Mouse (Mus musculus) left cerebral cortex, adult 2 months (tissue): ENCODE data around the gene Ppme1. TPM values are rescaled to one million over a fixed set of nuclear protein-coding genes. Genes with fewer than 3 reads are reported as not detected.

Experiments used
- DNase-seq, 2 experiments: peaks; one replicate each; pipeline ENCODE4 v3.0.0; 2021 to 2022; ENCODE audit warnings: low spot score in 2 of 2, mixed read lengths in 1 of 2; ENCODE audit errors: extremely low spot score in 1 of 2
- H3K27ac ChIP-seq: fragments of 200-600 bp; 2 replicates; pipeline ENCODE4 v1.8.1; 2022
- H3K4me3 ChIP-seq: fragments of 200-600 bp; 2 replicates; pipeline ENCODE4 v1.8.1; 2022
- CTCF ChIP-seq: fragments of 200-600 bp; IDR thresholded peaks from 2 replicates; pipeline ENCODE4 v1.8.1; 2022; ENCODE audit warnings: antibody characterized with exemption, mild to moderate bottlenecking, moderate library complexity
- intact Hi-C: fragments of 180-260 bp; cut with DNase I; formaldehyde crosslinking; loops from one replicate; pipeline ENCODE4 v1.15.1; 2025
- total RNA-seq, 2 experiments: library from RNA; stranded (reverse); gene quantifications; 2 replicates each; pipeline ENCODE4 v1.2.3; 2021

Gene Ppme1
- total RNA-seq, 2 experiments from 2014 or later = 220 to 230 TPM

GRCm38 (mm10) chr7:100296699-100297098 lies 75.4 kb downstream of the Ppme1 start:
- no peak overlapping the region for H3K27ac ChIP-seq
- intact Hi-C loops = no loop called here
- H3K4me3 ChIP-seq = no peak overlapping the region
- DNase-seq = no peak
- no peak for TF ChIP-seq CTCF

DNA sequence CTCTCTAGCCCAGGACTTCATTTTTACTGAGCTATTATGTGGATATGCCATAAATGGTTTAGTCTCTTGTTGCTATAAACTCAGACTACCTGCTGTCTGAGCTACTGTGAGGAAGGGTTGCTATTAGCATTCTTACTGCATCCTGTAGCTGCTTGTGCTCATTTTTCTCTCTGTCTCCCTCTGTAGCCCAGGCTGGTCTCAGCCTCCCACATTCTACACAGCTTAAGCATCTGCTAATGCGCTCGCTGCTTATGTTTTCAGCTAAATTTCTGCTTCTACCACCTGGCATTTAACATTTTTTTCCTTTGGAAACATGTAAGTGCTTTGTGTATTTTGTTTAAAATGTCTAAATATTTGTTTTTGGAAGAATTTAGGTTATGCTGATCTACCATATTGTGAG lies 76.4 kb downstream of the Ppme1 start:
- Histone ChIP-seq H3K27ac (no peak overlapping the region), H3K4me3 (no peak overlapping the region)
- no peak for DNase-seq
- TF ChIP-seq CTCF = peak; percentile 17
- intact Hi-C loops = no loop called here

DNA sequence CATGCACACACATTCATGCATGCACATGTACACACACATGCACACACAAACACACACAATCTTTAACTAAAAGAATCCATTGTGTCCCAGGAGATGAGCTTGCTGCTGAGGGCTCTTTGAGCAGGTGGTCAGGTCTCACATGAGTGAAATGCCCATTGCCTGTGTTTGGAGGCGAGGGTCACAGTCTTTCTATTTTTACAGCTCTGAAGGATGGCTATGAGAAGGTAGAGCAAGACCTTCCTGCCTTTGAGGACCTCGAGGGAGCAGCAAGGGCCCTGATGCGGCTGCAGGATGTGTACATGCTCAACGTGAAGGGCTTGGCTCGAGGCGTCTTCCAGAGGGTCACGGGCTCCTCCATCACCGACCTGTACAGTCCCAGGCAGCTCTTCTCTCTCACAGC lies 78.6 kb downstream of the Ppme1 start:
- TF ChIP-seq CTCF = no peak
- Histone ChIP-seq H3K4me3 (no peak overlapping the region), H3K27ac (no peak overlapping the region)
- no peak for DNase-seq
- intact Hi-C loops = no loop called here

DNA sequence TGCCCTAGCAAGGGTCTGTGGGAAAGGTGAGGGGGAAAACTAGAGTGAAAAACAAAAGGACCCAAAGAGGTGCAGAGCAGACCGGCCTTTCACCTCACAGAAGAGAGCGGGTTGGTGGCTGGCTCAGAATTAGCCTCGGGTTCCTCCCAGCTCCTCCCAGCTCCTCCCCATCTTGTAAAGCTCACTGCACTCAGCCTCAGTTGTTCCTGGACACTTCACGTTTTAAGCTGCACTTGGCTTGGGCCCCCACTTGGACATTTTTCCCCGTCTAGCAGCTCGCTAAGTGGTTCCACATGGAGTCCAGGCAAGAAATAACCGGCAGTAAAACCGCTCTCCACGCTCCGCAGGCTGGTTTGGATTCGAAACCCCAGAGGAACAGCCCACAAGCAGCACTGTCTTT lies 83.5 kb downstream of the Ppme1 start:
- no peak for DNase-seq
- H3K4me3 ChIP-seq = no peak overlapping the region
- no peak for TF ChIP-seq CTCF
- no peak overlapping the region for H3K27ac ChIP-seq
- intact Hi-C loops = no loop called here

DNA sequence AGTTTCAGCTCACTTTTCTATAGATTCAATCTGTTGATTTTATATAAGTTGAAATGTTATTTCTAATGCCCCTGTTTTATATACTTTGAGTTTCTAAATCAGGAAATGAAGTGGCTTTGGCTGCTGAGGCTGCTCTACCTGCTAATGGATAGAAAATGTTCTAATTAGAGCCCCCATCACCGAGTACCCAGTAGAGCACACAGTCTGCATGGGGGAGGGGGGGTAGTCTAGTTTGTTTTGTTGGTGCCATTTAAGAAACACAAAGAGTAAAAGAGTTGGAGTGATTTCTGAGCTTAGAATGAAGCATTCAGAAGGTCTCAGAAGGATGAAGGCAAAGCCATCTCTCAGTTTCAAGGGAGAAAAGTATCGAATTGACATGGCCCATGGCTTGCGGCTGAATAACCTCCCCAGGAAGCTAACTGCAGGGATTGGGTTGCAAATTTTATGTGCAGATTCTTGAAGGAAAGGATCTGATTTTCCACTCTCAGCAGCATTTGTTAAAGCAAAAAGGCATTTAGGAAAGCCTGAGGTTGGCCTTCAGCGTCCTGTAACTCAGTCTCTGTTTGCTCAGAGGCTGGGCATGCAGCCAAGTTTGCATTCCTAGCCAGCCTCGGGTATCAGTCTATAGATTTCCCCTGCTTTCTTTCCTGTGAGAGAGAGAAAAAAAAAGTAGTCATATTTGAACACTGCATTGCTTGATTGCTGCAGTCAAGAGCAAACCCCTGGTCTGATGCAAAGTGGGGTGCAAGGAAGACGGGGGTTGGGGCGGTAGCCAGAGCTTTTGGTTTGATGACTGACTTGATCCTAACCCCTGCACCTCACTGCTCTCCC lies 84.1 kb downstream of the Ppme1 start:
- no peak for TF ChIP-seq CTCF
- Histone ChIP-seq H3K4me3 (no peak overlapping the region), H3K27ac (no peak overlapping the region)
- DNase-seq = no peak
- intact Hi-C loops = no loop called here

DNA sequence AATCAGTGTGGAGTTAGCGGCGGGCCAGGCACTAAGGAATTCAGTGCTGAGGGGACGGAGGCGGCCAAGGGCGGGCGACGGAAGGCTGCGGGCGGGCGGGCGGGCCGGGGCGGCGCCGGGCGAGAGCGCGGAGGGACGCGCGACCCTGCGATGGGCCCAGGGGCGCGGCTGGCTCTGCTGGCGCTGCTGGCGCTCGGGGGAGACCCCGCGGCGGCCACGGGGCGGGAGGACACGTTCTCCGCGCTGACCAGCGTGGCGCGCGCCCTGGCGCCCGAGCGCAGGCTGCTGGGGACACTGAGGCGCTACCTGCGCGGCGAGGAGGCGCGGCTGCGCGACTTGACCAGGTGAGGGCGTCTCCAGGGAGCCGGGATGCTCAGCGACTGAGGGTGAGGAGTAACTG lies 86.7 kb downstream of the Ppme1 start, which contains the start of gene P4ha3:
TSS of gene P4ha3 (plus strand) at position 138 of the 400 bp plus-strand sequence.
- Histone ChIP-seq H3K27ac (no peak within 1 kb of the TSS), H3K4me3 (peak within 1 kb of the TSS; percentile 50)
- intact Hi-C loops = no loop called here
- DNase-seq = peak in 1 of 2 experiments; percentile 40
- TF ChIP-seq CTCF = peak; percentile 29

- no peak for TF ChIP-seq CTCF
- Histone ChIP-seq H3K27ac (peak overlapping the region; percentile 76), H3K4me3 (no peak overlapping the region)
- intact Hi-C loops = no loop called here
- no peak for DNase-seq
These were observed 88.8 kb downstream of the Ppme1 start for GRCm38 (mm10) chr7:100283298-100283697.

- no peak overlapping the region for H3K4me3 ChIP-seq
- no peak for TF ChIP-seq CTCF
- intact Hi-C loops = loop anchor here (1.0 kb wide), 1 partner anchor 109 kb away; no protein-coding TSS in a partner anchor
- no peak overlapping the region for H3K27ac ChIP-seq
- DNase-seq = no peak
These were observed 90.5 kb downstream of the Ppme1 start for GRCm38 (mm10) chr7:100281596-100281995.

DNA sequence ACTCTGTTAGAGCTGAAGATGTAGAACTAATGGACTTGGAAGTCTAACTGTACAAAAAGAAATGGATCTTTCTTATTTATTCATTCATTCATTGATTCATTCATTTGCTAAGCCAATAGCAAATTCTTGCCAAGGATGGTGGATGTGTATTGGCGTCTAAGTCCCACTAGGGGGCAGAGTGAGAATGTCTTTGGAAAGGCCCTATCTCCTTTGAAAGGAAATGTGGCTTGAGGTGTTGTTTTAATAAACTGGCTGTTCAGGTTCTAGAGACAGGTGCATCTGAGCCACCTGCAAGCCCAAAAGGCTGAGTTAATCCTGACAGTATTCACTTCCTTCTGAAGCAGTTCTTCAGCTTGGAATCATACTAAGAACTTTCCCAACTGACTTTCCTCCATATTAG lies 92.3 kb downstream of the Ppme1 start:
- peak; percentile 93 for TF ChIP-seq CTCF
- Histone ChIP-seq H3K4me3 (no peak overlapping the region), H3K27ac (no peak overlapping the region)
- DNase-seq = no peak
- intact Hi-C loops = loop anchor here (1.0 kb wide), 1 partner anchor 45 kb away; no protein-coding TSS in a partner anchor

Other genes starting within 250 kb of the Ppme1 start
- 1 to 10 TPM; 4.5 to 5.3 TPM for gene Lipt2, start 213.0 kb downstream of the Ppme1 start, total RNA-seq
- under 1 TPM in 1 of 2 experiments, not detected in 1; 0.48 TPM for gene Kcne3, start 195.8 kb downstream of the Ppme1 start, total RNA-seq
- 100 to 1,000 TPM; 278 to 282 TPM for gene Pgm2l1, start 144.9 kb downstream of the Ppme1 start, total RNA-seq
- 1 to 10 TPM; 6.5 to 8.5 TPM for gene P4ha3, start 86.8 kb downstream of the Ppme1 start, total RNA-seq
- 10 to 100 TPM; 25.3 to 28.8 TPM for gene C2cd3, start 74 bp downstream of the Ppme1 start, total RNA-seq
- 1 to 10 TPM; 2.9 TPM for gene Ucp3, start 100.7 kb upstream of the Ppme1 start, total RNA-seq
- gene Ucp2, start 121.0 kb upstream of the Ppme1 start, total RNA-seq = 10 to 100 TPM; 69.0 to 79.3 TPM
- gene Dnajb13, start 142.7 kb upstream of the Ppme1 start, total RNA-seq = under 1 TPM; 0.28 to 0.50 TPM
- gene Coa4, start 164.8 kb upstream of the Ppme1 start, total RNA-seq = 10 to 100 TPM in 1 of 2 experiments, 1 to 10 TPM in 1; 9.3 to 12.3 TPM
- 100 to 1,000 TPM; 394 to 436 TPM for gene Rab6a, start 235.1 kb upstream of the Ppme1 start, total RNA-seq
- gene Mrpl48, start 236.0 kb upstream of the Ppme1 start, total RNA-seq = 10 to 100 TPM; 73.3 to 78.9 TPM